Mouse (Mus musculus) retina, embryonic 14.5 days (tissue): Measurements from ENCODE around the gene Mrpl37.
"Not testable (repeated sequence)": the region's sequence is repeated elsewhere in the genome, so short reads cannot be mapped to it uniquely, and the experiment has no call there.

Experiments used
- DNase-seq: peaks from one replicate; pipeline ENCODE4 v3.0.0-alpha.2; 2015; ENCODE audit warnings: low spot score

Mrpl37 gene

GRCm38 (mm10) chr4:107066252-107067124, at the start of gene Mrpl37, which contains the start of gene Cyb5rl:
Mrpl37 (minus strand) TSS chr4:107066868.
Cyb5rl (plus strand) TSS chr4:107066988.
- peak; percentile 100 for DNase-seq

GRCm38 (mm10) chr4:107114278-107114677, 47.6 kb upstream of the Mrpl37 start:
- DNase-seq, result no peak

- DNase-seq, result not testable (repeated sequence)
Measured at GRCm38 (mm10) chr4:107109181-107109580, 42.5 kb upstream of the Mrpl37 start.

GRCm38 (mm10) chr4:107108291-107108731, 41.6 kb upstream of the Mrpl37 start:
- no peak for DNase-seq

- no peak for DNase-seq
Measured at GRCm38 (mm10) chr4:107106777-107107176, 40.1 kb upstream of the Mrpl37 start.

- DNase-seq, result no peak
Measured at GRCm38 (mm10) chr4:107102220-107102619, 35.6 kb upstream of the Mrpl37 start.

GRCm38 (mm10) chr4:107098791-107099525, 32.3 kb upstream of the Mrpl37 start:
- DNase-seq, result no peak

- no peak for DNase-seq
Measured at GRCm38 (mm10) chr4:107098375-107098774, 31.7 kb upstream of the Mrpl37 start.

- DNase-seq, result no peak
Measured at GRCm38 (mm10) chr4:107097871-107098270, 31.2 kb upstream of the Mrpl37 start.

GRCm38 (mm10) chr4:107096841-107097373, 30.2 kb upstream of the Mrpl37 start, which contains the start of gene Cdcp2:
Cdcp2 (plus strand) TSS chr4:107096891.
- DNase-seq, result no peak

- peak; percentile 37 for DNase-seq
Measured at GRCm38 (mm10) chr4:107096043-107096442, 29.4 kb upstream of the Mrpl37 start.

- DNase-seq, result no peak
Measured at GRCm38 (mm10) chr4:107094484-107095187, 28.0 kb upstream of the Mrpl37 start.

GRCm38 (mm10) chr4:107091696-107092095, 25.0 kb upstream of the Mrpl37 start:
- no peak for DNase-seq

- DNase-seq, result peak; percentile 65
Measured at GRCm38 (mm10) chr4:107084858-107085257, 18.2 kb upstream of the Mrpl37 start.

GRCm38 (mm10) chr4:107084343-107084742, 17.7 kb upstream of the Mrpl37 start:
- DNase-seq, result no peak

- no peak for DNase-seq
Measured at GRCm38 (mm10) chr4:107083126-107083525, 16.5 kb upstream of the Mrpl37 start.

GRCm38 (mm10) chr4:107082185-107082584, 15.5 kb upstream of the Mrpl37 start:
- no peak for DNase-seq

GRCm38 (mm10) chr4:107079716-107080115, 13.0 kb upstream of the Mrpl37 start:
- DNase-seq, result no peak

GRCm38 (mm10) chr4:107078894-107079293, 12.2 kb upstream of the Mrpl37 start:
- no peak for DNase-seq

- peak; percentile 38 for DNase-seq
Measured at GRCm38 (mm10) chr4:107075456-107075855, 8.8 kb upstream of the Mrpl37 start.

- no peak for DNase-seq
Measured at GRCm38 (mm10) chr4:107072343-107072742, 5.7 kb upstream of the Mrpl37 start.
